Mouse (Mus musculus) urinary bladder, adult 18-20 months (tissue): ENCODE data around the gene Tgm2.

Experiments used
- DNase-seq, 2 experiments: peaks; one replicate each; pipeline ENCODE4 v3.0.0; 2022; ENCODE audit warnings: low spot score in 2 of 2, mixed read lengths in 2 of 2

The Tgm2 gene

GRCm38 (mm10) chr2:158167496-158168205, 21.4 kb upstream of the Tgm2 start:
- DNase-seq, result no peak

GRCm38 (mm10) chr2:158166628-158167027, 20.4 kb upstream of the Tgm2 start:
- no peak for DNase-seq

GRCm38 (mm10) chr2:158165776-158166175, 19.5 kb upstream of the Tgm2 start:
- no peak for DNase-seq

GRCm38 (mm10) chr2:158163034-158163433, 16.8 kb upstream of the Tgm2 start:
- no peak for DNase-seq

GRCm38 (mm10) chr2:158161761-158162160, 15.5 kb upstream of the Tgm2 start:
- DNase-seq, result no peak

- DNase-seq, result no peak
Measured at GRCm38 (mm10) chr2:158159376-158160235, 13.4 kb upstream of the Tgm2 start.

GRCm38 (mm10) chr2:158157654-158158053, 11.4 kb upstream of the Tgm2 start:
- DNase-seq, result no peak

- DNase-seq, result no peak
Measured at GRCm38 (mm10) chr2:158156487-158156886, 10.3 kb upstream of the Tgm2 start.

- no peak for DNase-seq
Measured at GRCm38 (mm10) chr2:158155615-158156014, 9.4 kb upstream of the Tgm2 start.

- no peak for DNase-seq
Measured at GRCm38 (mm10) chr2:158155101-158155500, 8.9 kb upstream of the Tgm2 start.

GRCm38 (mm10) chr2:158154641-158155040, 8.4 kb upstream of the Tgm2 start:
- DNase-seq, result no peak

- no peak for DNase-seq
Measured at GRCm38 (mm10) chr2:158153728-158154343, 7.6 kb upstream of the Tgm2 start.

GRCm38 (mm10) chr2:158152685-158153309, 6.6 kb upstream of the Tgm2 start:
- DNase-seq, result no peak

- DNase-seq, result no peak
Measured at GRCm38 (mm10) chr2:158151077-158151476, 4.8 kb upstream of the Tgm2 start.

GRCm38 (mm10) chr2:158146971-158147370, 735 bp upstream of the Tgm2 start:
- no peak for DNase-seq

GRCm38 (mm10) chr2:158145528-158146065, 639 bp downstream of the Tgm2 start:
- DNase-seq, result no peak

GRCm38 (mm10) chr2:158144750-158145527, 1.3 kb downstream of the Tgm2 start:
- no peak for DNase-seq

- no peak for DNase-seq
Measured at GRCm38 (mm10) chr2:158144263-158144662, 2.0 kb downstream of the Tgm2 start.

GRCm38 (mm10) chr2:158143816-158144215, 2.4 kb downstream of the Tgm2 start:
- DNase-seq, result no peak

- no peak for DNase-seq
Measured at GRCm38 (mm10) chr2:158142981-158143380, 3.3 kb downstream of the Tgm2 start.
